Mouse (Mus musculus) embryonic fibroblast, embryonic 13.5 days (primary cell): ENCODE measurements around the gene Park7. TPM values are rescaled to one million over a fixed set of nuclear protein-coding genes. Genes with fewer than 3 reads are reported as not detected.
"Not testable (repeated sequence)": the region's sequence is repeated elsewhere in the genome, so short reads cannot be mapped to it uniquely, and the experiment has no call there.

Experiments
- H3K27ac ChIP-seq: 2 replicates; pipeline ENCODE4 v1.5.1; 2012; ENCODE audit warnings: low read length, control low read depth, inconsistent platforms; ENCODE audit not compliant: insufficient read depth
- H3K4me1 ChIP-seq: 2 replicates; pipeline ENCODE4 v1.6.1; 2011; ENCODE audit warnings: low read length; ENCODE audit not compliant: control insufficient read depth, insufficient read depth
- H3K4me3 ChIP-seq: 2 replicates; pipeline ENCODE4 v1.5.1; 2011; ENCODE audit warnings: mild to moderate bottlenecking, control low read depth, low read length; ENCODE audit not compliant: insufficient read depth
- CTCF ChIP-seq: IDR thresholded peaks from 2 replicates; pipeline ENCODE4 v1.5.1; 2011; ENCODE audit warnings: mild to moderate bottlenecking, control low read depth, low read length, moderate library complexity, borderline replicate concordance; ENCODE audit not compliant: insufficient read depth
- POLR2A ChIP-seq: IDR thresholded peaks from 2 replicates; pipeline ENCODE4 v1.6.1; 2011; ENCODE audit warnings: low read depth, mild to moderate bottlenecking, control low read depth, low read length, moderate library complexity
- polyA plus RNA-seq: library from polyadenylated mRNA; stranded (reverse); fragments of >200 nt; gene quantifications from 2 replicates; pipeline ENCODE4 v1.2.4, GENCODE M21; 2011; ENCODE audit warnings: low read depth; ENCODE audit not compliant: missing spikeins, insufficient read length

Park7 gene
- polyA plus RNA-seq, 1 experiment, result 102 TPM

DNA sequence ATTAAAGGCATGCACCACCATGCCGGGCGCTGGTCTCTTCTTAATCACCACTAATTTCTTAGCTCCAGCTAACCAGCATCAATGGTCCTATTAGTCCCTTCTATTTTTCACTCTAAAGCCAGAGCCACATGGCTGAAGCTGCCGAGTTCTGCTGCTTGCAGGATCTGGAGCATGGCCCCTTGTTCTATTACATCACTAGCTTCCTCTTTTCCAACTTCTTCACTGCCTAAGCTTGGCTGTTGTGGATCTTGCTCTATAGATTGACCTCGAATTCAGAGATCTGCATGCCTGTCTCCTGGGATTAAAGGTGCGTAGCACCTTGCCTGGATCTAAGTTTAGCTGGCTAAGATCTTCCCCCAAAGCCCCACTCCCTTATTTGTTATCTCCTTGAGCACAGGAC, 31.6 kb downstream of the Park7 start:
- TF ChIP-seq POLR2A (no peak), CTCF (no peak)
- Histone ChIP-seq H3K27ac (no peak overlapping the region), H3K4me1 (no peaks in the 10 kb centered on the region), H3K4me3 (no peak overlapping the region)

DNA sequence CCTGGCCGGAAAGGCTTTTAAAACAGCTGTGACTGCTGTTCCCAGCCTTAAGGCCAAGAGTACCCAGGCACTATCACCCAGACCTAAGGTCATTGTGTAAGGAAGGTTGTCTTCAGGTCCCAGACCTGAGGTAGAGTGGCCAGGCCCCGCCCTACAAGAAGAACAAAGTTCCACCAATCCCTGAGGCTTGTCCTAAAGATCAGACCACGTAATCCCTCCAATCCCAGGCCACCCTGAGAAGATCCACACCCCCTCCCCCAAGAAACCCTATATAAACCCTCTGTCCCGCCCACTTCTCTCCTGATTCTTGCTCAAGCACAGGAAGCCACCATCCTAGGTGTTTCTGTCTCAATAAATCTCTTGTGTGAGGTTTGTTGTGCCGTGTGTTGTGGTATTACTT, 33.9 kb downstream of the Park7 start:
- no peak for TF ChIP-seq CTCF
- no peak for TF ChIP-seq POLR2A
- no peak overlapping the region for H3K27ac ChIP-seq
- H3K4me3 ChIP-seq, result no peak overlapping the region
- H3K4me1 ChIP-seq, result no peaks in the 10 kb centered on the region

DNA sequence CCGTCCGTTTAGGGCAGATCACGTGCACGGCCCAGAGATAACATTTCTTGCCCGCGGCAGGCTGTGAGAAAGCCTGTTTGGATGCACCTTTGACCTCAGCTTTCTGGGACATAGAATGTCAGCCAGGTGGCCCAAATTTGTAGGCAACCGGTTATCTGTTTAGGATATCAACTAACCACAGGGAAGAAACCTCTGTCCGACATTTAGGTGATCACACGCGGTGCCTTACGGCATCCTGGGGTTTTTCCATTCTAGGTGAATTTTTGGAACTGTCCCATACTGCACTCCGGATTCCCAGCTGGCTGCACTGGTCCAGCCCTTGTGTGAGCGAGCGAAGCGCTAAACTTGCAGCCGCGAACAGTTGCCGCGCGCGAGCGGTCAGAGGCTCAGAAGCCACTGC, 34.6 kb downstream of the Park7 start:
- Histone ChIP-seq H3K4me3 (no peak overlapping the region), H3K27ac (no peak overlapping the region), H3K4me1 (no peaks in the 10 kb centered on the region)
- TF ChIP-seq CTCF (no peak), POLR2A (no peak)

DNA sequence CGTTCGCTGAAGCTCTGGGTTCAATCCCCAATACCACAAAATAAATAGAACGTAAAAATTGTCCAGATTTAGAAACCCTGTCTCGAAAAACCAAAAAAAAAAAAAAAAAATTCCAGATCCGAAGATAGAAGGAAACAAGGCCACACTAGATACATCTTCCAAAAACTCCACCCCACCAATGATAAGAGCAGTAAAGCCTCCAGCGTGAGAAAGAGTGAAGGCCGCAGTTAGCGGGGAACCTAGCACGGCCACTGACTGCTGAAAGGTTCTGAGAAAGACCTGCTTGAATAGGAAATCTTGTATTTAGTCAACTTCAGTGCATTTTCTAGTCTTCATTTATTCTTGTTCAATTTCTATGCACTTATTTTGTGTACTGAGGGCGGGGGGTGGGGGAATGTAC, 38.8 kb downstream of the Park7 start:
- TF ChIP-seq POLR2A (no peak), CTCF (no peak)
- peaks cover 11% of the 10 kb centered on the region for H3K4me1 ChIP-seq
- no peak overlapping the region for H3K27ac ChIP-seq
- no peak overlapping the region for H3K4me3 ChIP-seq

DNA sequence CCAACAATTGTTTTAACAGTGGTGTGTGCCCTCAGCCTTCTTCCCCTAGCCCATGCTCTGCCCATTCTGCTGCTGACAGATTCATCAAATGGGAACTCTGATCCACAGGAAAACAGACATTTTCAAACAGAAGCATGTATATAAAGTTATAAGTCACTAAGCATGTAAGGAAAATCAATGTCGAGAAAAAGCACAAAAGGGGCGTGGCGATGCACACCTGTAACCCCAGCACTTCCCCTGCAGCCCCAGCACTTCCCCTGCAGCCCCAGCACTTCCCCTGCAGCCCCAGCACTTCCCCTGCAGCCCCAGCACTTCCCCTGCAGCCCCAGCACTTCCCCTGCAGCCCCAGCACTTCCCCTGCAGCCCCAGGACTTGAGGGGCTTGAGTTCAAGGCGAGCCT, 39.8 kb downstream of the Park7 start:
- H3K4me3 ChIP-seq, H3K27ac ChIP-seq: not testable (repeated sequence)
- peaks cover 16% of the 10 kb centered on the region for H3K4me1 ChIP-seq

DNA sequence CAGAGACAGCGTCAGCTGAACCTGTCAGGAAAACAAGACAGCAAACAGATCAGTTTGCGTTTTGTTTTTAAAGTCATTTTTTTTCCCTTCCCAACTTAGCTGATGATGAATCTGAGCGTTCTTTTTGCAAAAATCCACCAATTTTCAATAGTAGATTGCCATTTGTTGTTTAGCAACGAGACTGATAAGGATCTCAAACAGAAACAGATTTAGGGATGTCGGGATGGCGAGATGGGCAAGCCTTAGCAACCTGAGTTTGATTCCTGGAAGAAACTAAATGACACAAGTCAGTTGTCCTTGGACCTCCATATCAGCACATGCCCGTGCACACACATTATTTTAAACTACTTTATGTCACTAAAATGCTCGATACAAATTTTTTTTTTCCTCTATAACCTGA, 41.6 kb downstream of the Park7 start:
- TF ChIP-seq POLR2A (no peak), CTCF (no peak)
- H3K27ac ChIP-seq, result no peak overlapping the region
- H3K4me3 ChIP-seq, result no peak overlapping the region
- peaks cover 19% of the 10 kb centered on the region for H3K4me1 ChIP-seq

DNA sequence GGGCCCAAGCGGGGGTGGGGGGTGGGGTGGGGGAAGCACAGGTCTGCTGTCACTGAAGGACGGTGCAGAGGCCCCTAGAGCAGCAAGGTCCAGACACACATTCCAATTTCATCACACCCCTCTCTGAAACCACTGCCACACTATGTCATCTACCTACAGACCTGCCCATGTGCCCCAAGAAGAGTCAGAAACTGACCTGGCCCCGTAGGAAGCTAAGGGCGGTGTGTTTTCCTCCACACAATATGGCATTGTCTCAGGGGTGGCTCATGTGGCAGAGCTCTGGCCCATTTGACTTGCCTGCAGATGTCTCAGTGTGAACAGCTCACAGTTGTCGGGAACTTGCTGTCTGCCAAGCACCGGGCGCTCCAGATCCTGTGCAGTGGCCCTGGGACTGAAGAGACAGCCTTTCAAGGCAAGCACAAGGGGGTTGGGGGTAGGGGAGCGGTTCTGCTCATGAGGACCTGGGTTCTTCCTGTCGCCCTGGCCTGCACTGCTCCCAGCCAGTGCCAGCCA, 42.0 kb downstream of the Park7 start:
- Histone ChIP-seq H3K27ac (peak overlapping the region; percentile 15; the same call in 1 of the 2 replicates), H3K4me1 (peaks cover 19% of the 10 kb centered on the region), H3K4me3 (no peak overlapping the region)
- TF ChIP-seq POLR2A (no peak), CTCF (no peak)

DNA sequence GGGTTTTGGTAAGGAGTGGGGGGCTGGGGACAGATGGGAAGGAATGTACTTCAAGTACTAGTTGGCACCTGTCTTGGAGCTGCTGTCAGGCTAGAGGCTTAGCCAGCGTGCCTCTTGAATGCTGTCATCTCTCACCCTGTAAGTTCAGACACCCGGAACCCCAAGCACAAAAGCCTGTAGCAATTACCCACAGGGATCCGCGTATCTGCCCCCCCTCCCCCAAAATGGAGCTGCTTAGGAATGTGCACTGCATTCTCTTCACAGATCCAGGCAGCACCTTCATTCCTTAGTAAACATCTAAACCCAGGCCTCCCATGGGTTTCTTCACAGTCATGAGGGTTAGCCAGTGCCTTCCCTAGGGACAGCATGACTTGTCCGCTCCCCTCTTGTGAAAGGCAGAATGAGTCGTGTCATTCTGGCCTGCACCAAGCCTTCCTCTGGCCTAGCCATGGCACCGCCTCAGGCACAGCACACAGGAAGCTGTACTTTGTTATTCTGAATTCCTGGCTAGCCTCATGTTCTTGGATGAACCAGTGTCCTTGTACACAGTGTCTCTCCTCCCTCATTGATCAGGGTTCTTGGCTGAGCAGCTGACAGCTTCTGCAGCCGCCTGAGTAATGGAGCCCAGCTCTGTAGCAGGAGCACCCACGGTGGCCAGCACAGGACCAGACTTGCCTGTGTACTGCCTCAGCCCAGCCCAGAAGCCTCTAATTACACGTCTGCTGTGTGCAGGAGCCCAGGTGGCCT, 42.7 kb downstream of the Park7 start:
- Histone ChIP-seq H3K4me1 (peaks cover 19% of the 10 kb centered on the region), H3K4me3 (no peak overlapping the region), H3K27ac (peak overlapping the region; percentile 29)
- TF ChIP-seq CTCF (no peak), POLR2A (no peak)

DNA sequence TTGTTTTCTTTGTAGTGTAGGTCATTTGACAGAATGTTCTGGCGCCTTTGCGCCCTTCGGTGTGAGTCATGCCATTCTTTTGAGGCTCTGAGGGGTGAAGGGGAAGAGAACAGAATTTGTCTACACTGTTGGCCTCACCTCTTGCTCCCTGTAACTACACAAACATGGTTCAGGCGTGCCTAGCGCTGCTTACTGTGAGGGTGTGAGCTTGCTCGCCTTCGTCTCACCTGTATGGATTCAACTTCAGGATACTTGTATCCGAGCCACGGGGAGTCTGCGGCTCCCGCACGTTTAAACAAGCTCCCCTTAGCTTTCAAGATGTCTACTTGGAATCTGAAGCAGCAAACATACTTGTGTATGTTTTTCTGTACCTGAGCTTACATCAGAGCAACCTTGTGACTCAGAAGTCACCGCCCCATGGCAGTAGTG, 43.3 kb downstream of the Park7 start:
- TF ChIP-seq CTCF (no peak), POLR2A (no peak)
- peaks cover 19% of the 10 kb centered on the region for H3K4me1 ChIP-seq
- no peak overlapping the region for H3K4me3 ChIP-seq
- H3K27ac ChIP-seq, result 0 out of 2 replicates have a peak overlapping the region, but pooled peaks have one; percentile 29

DNA sequence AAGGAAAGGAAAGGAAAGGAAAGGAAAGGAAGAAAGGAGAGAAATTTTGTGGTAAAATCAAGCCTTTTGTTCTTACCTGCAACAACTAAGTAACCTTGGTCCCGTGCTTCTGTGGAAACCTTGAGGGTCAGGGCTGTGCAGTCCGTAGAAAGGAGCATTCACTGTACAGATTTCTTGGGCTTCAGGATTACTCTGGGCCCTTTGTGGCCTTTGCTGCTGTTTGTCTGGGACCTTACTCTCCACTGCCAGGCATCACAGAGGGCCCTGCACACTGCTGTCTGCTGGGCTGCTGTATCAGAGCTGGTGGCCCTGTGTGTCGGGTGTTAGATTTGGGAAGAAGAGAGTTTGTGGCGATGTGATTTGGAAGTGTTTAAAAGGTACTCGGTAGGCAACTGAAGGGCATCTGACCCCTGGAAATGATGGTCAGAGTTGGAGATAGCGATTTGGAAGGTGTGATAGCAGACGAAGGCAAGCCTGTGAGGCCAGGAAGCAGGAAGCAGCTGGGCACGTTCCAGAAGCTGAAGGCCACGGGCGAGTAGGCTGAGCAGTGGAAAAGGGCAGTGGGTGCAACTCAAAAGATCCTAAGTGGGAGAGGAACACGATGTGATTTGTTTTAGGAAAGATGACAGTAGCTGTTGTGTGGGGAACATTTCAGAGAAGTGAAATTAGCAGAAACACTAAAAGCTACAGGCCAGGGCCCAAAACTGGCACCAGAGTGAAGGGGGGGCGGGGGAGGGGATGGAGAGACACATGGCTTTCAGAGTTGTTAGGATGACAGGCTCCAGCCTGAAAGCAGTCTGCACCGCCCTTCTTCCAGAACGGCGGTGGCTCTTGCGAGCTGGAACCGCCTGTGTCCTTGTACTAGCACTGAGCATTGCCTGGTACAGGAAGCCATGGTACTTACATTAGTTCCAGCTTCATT, 44.7 kb downstream of the Park7 start:
- H3K27ac ChIP-seq, result no peak overlapping the region
- TF ChIP-seq CTCF (no peak), POLR2A (no peak)
- H3K4me3 ChIP-seq, result no peak overlapping the region
- peaks cover 19% of the 10 kb centered on the region for H3K4me1 ChIP-seq
